Mouse (Mus musculus) C3H10T1/2 (cell line): Measurements from ENCODE around the gene Rpp38. TPM values are rescaled to one million over a fixed set of nuclear protein-coding genes. Genes with fewer than 3 reads are reported as not detected.

ENCODE experiments used
- polyA plus RNA-seq, 2 experiments: library from polyadenylated mRNA; unstranded; fragments of >200 nt; fragmentation: generic; extraction: Trizol; gene quantifications; one replicate each; pipeline ENCODE4 v1.2.1; 2012; ENCODE audit warnings: missing spikeins in 2 of 2

Gene Rpp38
- polyA plus RNA-seq = 1 to 10 TPM; 1.1 to 6.5 TPM

GRCm38 (mm10) chr2:3332484-3333242, at the start of gene Rpp38:
Rpp38 (minus strand) TSS chr2:3332643.

DNA sequence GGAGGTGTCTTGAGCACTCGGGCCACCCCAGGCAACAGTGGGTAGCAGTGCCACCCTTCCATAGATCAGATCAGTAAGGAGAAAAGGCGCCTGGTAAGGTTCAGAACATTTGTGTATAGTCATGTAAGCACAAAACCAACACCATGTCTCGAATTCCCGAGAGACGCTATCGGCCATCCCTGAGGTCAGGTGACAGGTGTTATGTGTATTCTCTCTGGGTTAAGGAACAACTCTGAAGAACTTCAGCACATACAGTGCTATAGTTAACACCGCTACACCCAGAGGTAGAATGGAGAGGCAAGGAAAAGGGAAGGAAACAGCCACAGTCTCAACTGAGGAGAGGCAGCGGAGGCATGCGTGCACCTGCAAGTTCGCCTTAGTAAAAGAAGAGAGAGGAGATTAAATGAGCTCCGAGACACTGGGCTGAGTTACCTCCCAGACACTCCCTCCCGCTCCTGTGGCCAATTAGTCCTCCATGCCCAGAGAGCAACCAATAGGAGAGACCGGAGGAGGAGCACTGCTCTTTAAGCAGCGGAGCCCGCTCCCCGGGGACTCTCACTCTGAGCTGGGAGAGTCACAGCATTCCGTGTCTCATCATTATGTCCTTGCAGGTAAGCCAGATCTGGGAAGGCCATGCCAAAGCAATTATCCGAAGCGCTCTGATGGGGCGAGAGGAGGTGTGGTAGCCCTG, 3.3 kb upstream of the Rpp38 start, which contains the start of gene Acbd7:
TSS of gene Acbd7 (plus strand) at position 558 of the 691 bp plus-strand sequence.

DNA sequence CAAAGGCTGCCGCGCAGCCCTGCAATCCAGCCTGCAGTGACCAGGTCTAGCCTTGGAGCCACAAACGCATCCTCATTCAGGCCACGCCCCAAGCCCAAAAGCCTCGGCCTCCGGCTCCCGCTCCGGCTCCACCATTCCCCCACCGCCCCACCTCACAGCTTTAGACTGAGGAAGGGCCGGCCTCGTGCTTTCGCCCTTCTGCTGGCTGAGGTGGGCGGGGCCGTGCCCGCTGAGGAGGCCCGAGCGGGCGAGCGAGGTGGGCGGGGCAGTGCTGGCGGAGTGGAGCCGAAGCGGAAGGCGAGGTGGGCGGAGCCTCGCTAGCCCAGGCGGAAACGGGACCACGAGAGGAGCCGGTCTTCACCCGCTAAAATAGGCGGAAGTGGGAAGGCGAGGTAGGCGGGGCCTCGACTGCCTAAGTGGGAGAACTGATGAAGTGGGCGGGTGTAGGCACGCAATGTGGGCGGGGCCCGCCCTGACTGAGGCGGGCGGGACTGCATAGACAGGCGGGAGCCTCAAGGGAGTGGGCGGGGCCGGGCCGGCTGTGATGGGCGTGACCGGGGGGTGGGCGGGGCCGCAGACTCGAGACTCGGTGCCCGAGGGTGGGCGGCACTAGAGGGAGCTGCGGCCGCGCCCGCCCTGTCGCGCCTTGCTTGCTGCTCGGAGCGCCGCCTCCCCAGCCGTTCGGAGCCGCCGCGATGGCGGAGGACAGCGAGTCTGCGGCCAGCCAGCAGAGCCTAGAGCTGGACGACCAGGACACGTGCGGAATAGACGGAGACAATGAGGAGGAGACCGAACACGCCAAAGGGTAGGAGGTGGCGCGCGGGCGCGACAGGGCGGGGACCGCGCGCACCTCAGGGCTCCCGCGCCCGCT, 48.6 kb downstream of the Rpp38 start, which contains the start of gene Nmt2:
TSS of gene Nmt2 (plus strand) at position 611 of the 871 bp plus-strand sequence.

Other genes starting within 250 kb of the Rpp38 start
- gene Fam171a1, start 218.4 kb downstream of the Rpp38 start, polyA plus RNA-seq = 10 to 100 TPM in 1 of 2 experiments, 1 to 10 TPM in 1; 6.0 to 18.8 TPM
- 1 to 10 TPM; 8.5 to 8.9 TPM for gene Nmt2, start 48.4 kb downstream of the Rpp38 start, polyA plus RNA-seq
- under 1 TPM in 1 of 2 experiments, not detected in 1; 0.18 TPM for gene Acbd7, start 3.5 kb upstream of the Rpp38 start, polyA plus RNA-seq
- not detected for gene Olah, start 64.6 kb upstream of the Rpp38 start, polyA plus RNA-seq
- gene Meig1, start 90.0 kb upstream of the Rpp38 start, polyA plus RNA-seq = under 1 TPM in 1 of 2 experiments, not detected in 1; 0.06 TPM
- gene Dclre1c, start 91.5 kb upstream of the Rpp38 start, polyA plus RNA-seq = under 1 TPM; 0.08 to 0.79 TPM
- 1 to 10 TPM in 1 of 2 experiments, under 1 TPM in 1; 0.41 to 1.1 TPM for gene Suv39h2, start 142.4 kb upstream of the Rpp38 start, polyA plus RNA-seq
- under 1 TPM; 0.21 to 0.91 TPM for gene Gm45902, start 180.1 kb upstream of the Rpp38 start, polyA plus RNA-seq
- 10 to 100 TPM in 1 of 2 experiments, 1 to 10 TPM in 1; 6.0 to 24.3 TPM for gene Hspa14, start 180.2 kb upstream of the Rpp38 start, polyA plus RNA-seq
- under 1 TPM; 0.12 to 0.90 TPM for gene Cdnf, start 180.4 kb upstream of the Rpp38 start, polyA plus RNA-seq
- gene Fam107b, start 237.8 kb upstream of the Rpp38 start, polyA plus RNA-seq = 10 to 100 TPM in 1 of 2 experiments, 1 to 10 TPM in 1; 2.1 to 20.7 TPM